8 mouse cellular contexts compared by ENCODE assay signal in genomic region chr7:100919006-100919808, GRCm38 (mm10). TPM values are rescaled to one million over a fixed set of nuclear protein-coding genes. Genes with fewer than 3 reads are reported as not detected.
A peak's percentile ranks its signal among the peaks of the same experiment; 100 is the strongest.
DNase-seq lines count a peak whose midpoint lies in the region; ATAC-seq lines count a peak whose summit lies in the region.

No protein-coding gene starts in this region.

- no peaks in the 10 kb centered on the region for H3K27me3 ChIP-seq in kidney, embryonic 14.5 days (ENCODE audit: control insufficient read depth, insufficient read depth, low read length)
- no peaks in the 10 kb centered on the region for H3K27me3 ChIP-seq in embryonic facial prominence, embryonic 13.5 days
- H3K27me3 ChIP-seq in limb, embryonic 15.5 days = no peaks in the 10 kb centered on the region

- H3K27ac ChIP-seq in kidney, embryonic 14.5 days (ENCODE audit: low read depth, low read length) = peak overlapping the region; percentile 92
- peak overlapping the region; percentile 78 for H3K27ac ChIP-seq in embryonic facial prominence, embryonic 13.5 days
- H3K27ac ChIP-seq in limb, embryonic 15.5 days = peak overlapping the region; percentile 83

- H3K9me3 ChIP-seq in kidney, embryonic 14.5 days (ENCODE audit: control insufficient read depth, low read length) = no peaks in the 10 kb centered on the region
- no peaks in the 10 kb centered on the region for H3K9me3 ChIP-seq in embryonic facial prominence, embryonic 13.5 days
- H3K9me3 ChIP-seq in limb, embryonic 15.5 days = no peaks in the 10 kb centered on the region

- H3K4me2 ChIP-seq in kidney, embryonic 14.5 days (replicated peaks; ENCODE audit: low read depth, low read length) = peak overlapping the region; percentile 24
- peak overlapping the region; percentile 18; the same call in 1 of the 2 replicates for H3K4me2 ChIP-seq in embryonic facial prominence, embryonic 13.5 days
- H3K4me2 ChIP-seq in limb, embryonic 15.5 days = no peak overlapping the region

- peaks cover 73% of the 10 kb centered on the region for H3K4me1 ChIP-seq in kidney, embryonic 14.5 days (ENCODE audit: control insufficient read depth, insufficient read depth, low read length)
- H3K4me1 ChIP-seq in embryonic facial prominence, embryonic 13.5 days = peaks cover 77% of the 10 kb centered on the region
- peaks cover 95% of the 10 kb centered on the region for H3K4me1 ChIP-seq in limb, embryonic 15.5 days

- no peak overlapping the region; the same call in 1 of the 2 replicates for H3K4me3 ChIP-seq in kidney, embryonic 14.5 days (ENCODE audit: low read length)
- no peak overlapping the region for H3K4me3 ChIP-seq in embryonic facial prominence, embryonic 13.5 days
- no peak overlapping the region for H3K4me3 ChIP-seq in limb, embryonic 15.5 days

- peak overlapping the region; percentile 23; the same call in 1 of the 2 replicates for H3K9ac ChIP-seq in kidney, embryonic 14.5 days (ENCODE audit: low read depth, low read length)
- H3K9ac ChIP-seq in embryonic facial prominence, embryonic 13.5 days = 0 out of 2 replicates have a peak overlapping the region, but pooled peaks have one; percentile 54
- no peak overlapping the region for H3K9ac ChIP-seq in limb, embryonic 15.5 days

- DNase-seq in adrenal gland, adult (ENCODE audit: inconsistent age in 2 of 2, low spot score in 1 of 2) = peak; percentile 20 to 54
- no peak for DNase-seq in adrenal gland, postnatal 10 days
- DNase-seq in kidney, adult 9 months = no peak
- DNase-seq in cerebellum, adult 9-11 months = no peak

- peaks cover 58% of the 10 kb centered on the region for H3K36me3 ChIP-seq in kidney, embryonic 14.5 days (ENCODE audit: control insufficient read depth, insufficient read depth, low read length)
- peaks cover 67% of the 10 kb centered on the region for H3K36me3 ChIP-seq in embryonic facial prominence, embryonic 13.5 days
- peaks cover 44% of the 10 kb centered on the region for H3K36me3 ChIP-seq in limb, embryonic 15.5 days

- 23% methylated on average over 7 of the region's 7 CpGs for WGBS in kidney, embryonic 14.5 days
- WGBS in embryonic facial prominence, embryonic 13.5 days = 37% methylated on average over 7 of the region's 7 CpGs
- WGBS in limb, embryonic 15.5 days = 43% methylated on average over 7 of the region's 7 CpGs

- ATAC-seq in kidney, embryonic 14.5 days (ENCODE audit: low FRiP score, low TSS enrichment) = no peak; the same call in 1 of the 2 replicates
- no peak for ATAC-seq in embryonic facial prominence, embryonic 13.5 days (ENCODE audit: insufficient number of reproducible peaks, insufficient read depth, low FRiP score, low TSS enrichment, low read depth)
- ATAC-seq in limb, embryonic 15.5 days (ENCODE audit: insufficient number of reproducible peaks, low FRiP score, low TSS enrichment, low read depth) = no peak
- ATAC-seq in inflammation-experienced regulatory T-cells, adult 6 months = no peak

RNA-seq across cellular contexts. Expression of gene Arhgef17, which starts 12.7 kb away (rescaled TPM):
- total RNA-seq in adrenal gland, postnatal 10 days (2021) = 10 to 100 TPM; 35.2 to 43.2 TPM
- polyA plus RNA-seq in kidney, embryonic 14.5 days (2014; fragmentation: Nextera tagmentation; extraction: Ambion mirVana) = 11.6 and 15.5 TPM in 2 replicates
- 8.0 and 8.3 TPM in 2 replicates for polyA plus RNA-seq in embryonic facial prominence, embryonic 13.5 days (2015; fragmentation: Nextera tagmentation; extraction: Ambion mirVana)
- polyA plus RNA-seq in limb, embryonic 15.5 days (2015; fragmentation: Nextera tagmentation; extraction: Ambion mirVana) = 8.0 and 8.5 TPM in 2 replicates
- not detected for polyA plus RNA-seq in inflammation-experienced regulatory T-cells, adult 6 months (2017; shearing (Covaris generic))

RNA-seq across cellular contexts. Expression of gene P2ry6, which starts 55.2 kb away (rescaled TPM):
- 1 to 10 TPM; 3.8 to 4.2 TPM for total RNA-seq in adrenal gland, postnatal 10 days (2021)
- polyA plus RNA-seq in kidney, embryonic 14.5 days (2014; fragmentation: Nextera tagmentation; extraction: Ambion mirVana) = 3.6 and 4.4 TPM in 2 replicates
- polyA plus RNA-seq in embryonic facial prominence, embryonic 13.5 days (2015; fragmentation: Nextera tagmentation; extraction: Ambion mirVana) = 3.6 and 5.6 TPM in 2 replicates
- polyA plus RNA-seq in limb, embryonic 15.5 days (2015; fragmentation: Nextera tagmentation; extraction: Ambion mirVana) = 6.0 and 7.9 TPM in 2 replicates
- under 1 TPM in 1 of 3 experiments, not detected in 2; 0.60 TPM for polyA plus RNA-seq in inflammation-experienced regulatory T-cells, adult 6 months (2017; shearing (Covaris generic))

RNA-seq across cellular contexts. Expression of gene Relt, which starts 56.0 kb away (rescaled TPM):
- total RNA-seq in adrenal gland, postnatal 10 days (2021) = 1 to 10 TPM; 2.8 to 6.7 TPM
- polyA plus RNA-seq in kidney, embryonic 14.5 days (2014; fragmentation: Nextera tagmentation; extraction: Ambion mirVana) = 2.8 and 3.1 TPM in 2 replicates
- polyA plus RNA-seq in embryonic facial prominence, embryonic 13.5 days (2015; fragmentation: Nextera tagmentation; extraction: Ambion mirVana) = 4.2 TPM in 2 replicates
- polyA plus RNA-seq in limb, embryonic 15.5 days (2015; fragmentation: Nextera tagmentation; extraction: Ambion mirVana) = 4.4 and 6.2 TPM in 2 replicates
- 10 to 100 TPM; 11.1 to 13.9 (median 12.3) TPM for polyA plus RNA-seq in inflammation-experienced regulatory T-cells, adult 6 months (2017; shearing (Covaris generic))

Comparison
In these comparisons a context has a peak if more than half of its experiments do, and no peak if none do; other contexts are left out.
1. DNase-seq: peak in adrenal gland, adult (2 of 2); none in adrenal gland, postnatal 10 days (single experiment), kidney, adult 9 months (single experiment) and cerebellum, adult 9-11 months (single experiment).
2. Peak in every context shown above with its lines, with median percentiles within 50 percentile points of each other: H3K27ac ChIP-seq.